Mouse (Mus musculus) kidney, postnatal 0 days (tissue): ENCODE data around the gene Pnliprp1. TPM values are rescaled to one million over a fixed set of nuclear protein-coding genes. Genes with fewer than 3 reads are reported as not detected.

Experiments used
- ATAC-seq: fragments of 200-750 bp; cut with Nextera tagmentation; replicated peaks from 2 replicates; pipeline ENCODE4 v1.8.0; 2017; ENCODE audit warnings: low read depth, moderate number of reproducible peaks, moderate TSS enrichment, moderate library complexity; ENCODE audit not compliant: low FRiP score
- DNase-seq: peaks from one replicate; pipeline ENCODE4 v3.0.0-alpha.2; 2016; ENCODE audit warnings: low spot score
- H3K27ac ChIP-seq: fragments of 300-500 bp; sonication (generic); 2 replicates; pipeline ENCODE4 v1.5.1; 2014; ENCODE audit warnings: mild to moderate bottlenecking
- H3K27me3 ChIP-seq: fragments of 300-500 bp; sonication (generic); 2 replicates; pipeline ENCODE4 v1.6.1; 2014; ENCODE audit warnings: low read length, mixed read lengths; ENCODE audit not compliant: insufficient read depth
- H3K36me3 ChIP-seq: fragments of 300-500 bp; sonication (generic); 2 replicates; pipeline ENCODE4 v1.6.1; 2014; ENCODE audit warnings: low read length, mixed read lengths; ENCODE audit not compliant: insufficient read depth
- H3K4me1 ChIP-seq: fragments of 300-500 bp; sonication (generic); replicated peaks from 2 replicates; pipeline ENCODE4 v1.6.1; 2014; ENCODE audit warnings: antibody characterized with exemption, low read length, mixed read lengths; ENCODE audit not compliant: insufficient read depth
- H3K4me2 ChIP-seq: fragments of 300-500 bp; sonication (generic); 2 replicates; pipeline ENCODE4 v1.6.1; 2014; ENCODE audit warnings: mild to moderate bottlenecking, low read length, moderate library complexity, mixed read lengths
- H3K4me3 ChIP-seq: fragments of 300-500 bp; sonication (generic); replicated peaks from 2 replicates; pipeline ENCODE4 v1.5.1; 2014; ENCODE audit warnings: low read depth, low read length
- H3K9ac ChIP-seq: fragments of 300-500 bp; sonication (generic); 2 replicates; pipeline ENCODE4 v1.6.1; 2014; ENCODE audit warnings: low read depth, low read length
- H3K9me3 ChIP-seq: fragments of 300-500 bp; sonication (generic); replicated peaks from 2 replicates; pipeline ENCODE4 v1.6.1; 2016; ENCODE audit warnings: low read length, inconsistent platforms, mixed read lengths
- CTCF ChIP-seq: IDR thresholded peaks from 2 replicates; pipeline ENCODE4 v1.5.1; 2016; ENCODE audit warnings: antibody characterized with exemption, low read depth, mild to moderate bottlenecking, moderate library complexity
- WGBS: fragments of 180-500 bp; shearing (Covaris S2); extraction: QIAGEN DNeasy Blood & Tissue Kit; methylation state at CpG from one replicate; pipeline ENCODE4 v1.1.7; 2014; 5-methylcytosine and 5-hydroxymethylcytosine counted together
- polyA plus RNA-seq: library from polyadenylated mRNA; unstranded; fragments of >200 nt; fragmentation: Nextera tagmentation; extraction: Ambion mirVana; gene quantifications from 2 replicates; pipeline ENCODE4 v1.2.1, GENCODE M21; 2015

Gene Pnliprp1
- polyA plus RNA-seq: not detected in 2 replicates

DNA sequence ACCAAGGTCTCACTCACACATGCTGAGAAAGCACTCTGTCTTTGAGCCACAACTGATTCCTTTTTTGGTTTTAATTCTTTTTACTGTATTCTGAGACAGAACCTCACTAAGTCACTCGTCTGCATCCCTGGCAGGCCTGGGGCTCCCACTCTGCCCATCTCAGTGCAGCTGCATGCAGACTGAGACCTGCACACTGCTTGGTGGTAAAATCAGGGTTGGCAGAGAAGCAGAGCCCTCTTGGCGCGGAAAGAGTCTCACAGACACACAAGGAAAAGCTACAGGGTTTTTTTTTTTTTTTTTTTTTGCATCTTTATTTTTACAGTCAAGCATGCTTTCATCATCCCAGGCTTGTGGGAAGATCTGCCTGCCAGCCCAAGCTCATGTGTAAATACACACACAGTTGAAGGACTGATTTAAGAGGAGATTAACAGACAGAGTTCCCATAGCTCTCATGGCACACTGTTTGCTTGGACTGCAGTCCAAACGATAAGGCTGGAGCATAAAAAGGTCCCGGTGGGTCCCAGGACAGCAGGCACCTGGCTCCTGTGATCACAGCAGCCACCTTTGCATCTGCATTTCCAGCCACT lies at the start of gene Pnliprp1:
Gene Pnliprp1, plus strand, starts transcription at position 443 of the 587 bp plus-strand sequence.
- no peak within 1 kb of the TSS for H3K4me2 ChIP-seq
- 48% methylated on average over 5 of the region's 5 CpGs for WGBS
- H3K27me3 ChIP-seq: no peaks in the 10 kb centered on the region
- H3K9ac ChIP-seq: no peak within 1 kb of the TSS
- no peaks in the 10 kb centered on the region for H3K9me3 ChIP-seq
- H3K4me3 ChIP-seq: no peak within 1 kb of the TSS
- no peak within 1 kb of the TSS for H3K27ac ChIP-seq
- DNase-seq (no peak), ATAC-seq (no peak)
- H3K36me3 ChIP-seq: no peaks in the 10 kb centered on the region
- H3K4me1 ChIP-seq: no peaks in the 10 kb centered on the region
- no peak for TF ChIP-seq CTCF

DNA sequence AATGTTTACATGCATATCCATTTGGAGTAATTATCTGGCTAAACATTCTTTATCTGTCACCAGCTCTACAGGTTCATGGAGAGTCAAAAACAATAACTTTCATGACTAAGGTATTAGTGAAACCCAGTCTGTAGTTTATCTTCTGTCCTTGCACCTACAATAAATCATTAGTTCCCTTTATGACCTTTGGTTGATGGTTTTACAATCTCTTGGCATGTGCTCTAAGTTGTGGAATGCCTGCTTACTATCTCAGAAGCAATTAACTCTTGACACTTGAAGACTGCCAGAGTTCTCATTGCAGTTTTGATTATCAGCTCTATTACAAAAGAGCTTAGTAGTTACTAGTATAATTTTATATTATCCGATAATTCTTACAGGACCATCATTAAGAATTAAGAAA lies 39.8 kb upstream of the Pnliprp1 start:
- DNase-seq (peak; percentile 44), ATAC-seq (no peak)
- no peak overlapping the region for H3K9ac ChIP-seq

GRCm38 (mm10) chr19:58695314-58695713 lies 33.4 kb upstream of the Pnliprp1 start:
- WGBS: 78% methylated on average over 3 of the region's 3 CpGs

More for the DNA sequence above, 39.8 kb upstream of the Pnliprp1 start:
- H3K27me3 ChIP-seq: no peaks in the 10 kb centered on the region
- no peak overlapping the region for H3K4me3 ChIP-seq
- no peak for TF ChIP-seq CTCF
- no peaks in the 10 kb centered on the region for H3K4me1 ChIP-seq
- 48% methylated on average over 1 of the region's 1 CpGs for WGBS
- H3K27ac ChIP-seq: no peak overlapping the region
- no peak overlapping the region for H3K4me2 ChIP-seq
- no peaks in the 10 kb centered on the region for H3K9me3 ChIP-seq
- H3K36me3 ChIP-seq: no peaks in the 10 kb centered on the region

GRCm38 (mm10) chr19:58696235-58696634 lies 32.5 kb upstream of the Pnliprp1 start:
- no peak overlapping the region for H3K4me2 ChIP-seq
- no peak for TF ChIP-seq CTCF
- ATAC-seq (no peak), DNase-seq (no peak)
- no peaks in the 10 kb centered on the region for H3K4me1 ChIP-seq
- no peaks in the 10 kb centered on the region for H3K36me3 ChIP-seq
- H3K27ac ChIP-seq: no peak overlapping the region
- no peak overlapping the region for H3K9ac ChIP-seq
- no peaks in the 10 kb centered on the region for H3K9me3 ChIP-seq
- no peaks in the 10 kb centered on the region for H3K27me3 ChIP-seq
- no peak overlapping the region for H3K4me3 ChIP-seq
- 67% methylated on average over 2 of the region's 2 CpGs for WGBS

More at GRCm38 (mm10) chr19:58695314-58695713, 33.4 kb upstream of the Pnliprp1 start:
- no peaks in the 10 kb centered on the region for H3K36me3 ChIP-seq
- H3K27ac ChIP-seq: no peak overlapping the region
- no peak overlapping the region for H3K9ac ChIP-seq
- ATAC-seq: no peak
- H3K4me2 ChIP-seq: no peak overlapping the region
- no peaks in the 10 kb centered on the region for H3K27me3 ChIP-seq
- no peak for DNase-seq
- TF ChIP-seq CTCF: no peak
- no peak overlapping the region for H3K4me3 ChIP-seq
- no peaks in the 10 kb centered on the region for H3K9me3 ChIP-seq
- no peaks in the 10 kb centered on the region for H3K4me1 ChIP-seq

- no peak for DNase-seq
- no peaks in the 10 kb centered on the region for H3K9me3 ChIP-seq
- H3K9ac ChIP-seq: no peak overlapping the region
- no peak overlapping the region for H3K4me3 ChIP-seq
- ATAC-seq: no peak
- TF ChIP-seq CTCF: no peak
- no peaks in the 10 kb centered on the region for H3K4me1 ChIP-seq
- WGBS: 81% methylated on average over 4 of the region's 4 CpGs
- H3K4me2 ChIP-seq: no peak overlapping the region
- no peak overlapping the region for H3K27ac ChIP-seq
- no peaks in the 10 kb centered on the region for H3K27me3 ChIP-seq
- no peaks in the 10 kb centered on the region for H3K36me3 ChIP-seq
These were observed 24.1 kb upstream of the Pnliprp1 start for GRCm38 (mm10) chr19:58704556-58704955.

GRCm38 (mm10) chr19:58708611-58709010 lies 20.1 kb upstream of the Pnliprp1 start:
- Histone ChIP-seq H3K4me2 (no peak overlapping the region), H3K27me3 (no peaks in the 10 kb centered on the region), H3K9me3 (no peaks in the 10 kb centered on the region), H3K36me3 (no peaks in the 10 kb centered on the region), H3K27ac (no peak overlapping the region), H3K4me3 (no peak overlapping the region), H3K4me1 (no peaks in the 10 kb centered on the region), H3K9ac (no peak overlapping the region)
- WGBS: 71% methylated on average over 3 of the region's 3 CpGs
- TF ChIP-seq CTCF: no peak
- DNase-seq (no peak), ATAC-seq (no peak)

GRCm38 (mm10) chr19:58717925-58718324 lies 10.8 kb upstream of the Pnliprp1 start:
- no peak overlapping the region for H3K4me3 ChIP-seq
- no peaks in the 10 kb centered on the region for H3K36me3 ChIP-seq
- no peak overlapping the region for H3K27ac ChIP-seq
- DNase-seq: no peak
- no peaks in the 10 kb centered on the region for H3K4me1 ChIP-seq
- 53% methylated on average over 4 of the region's 4 CpGs for WGBS
- H3K9me3 ChIP-seq: no peaks in the 10 kb centered on the region
- H3K4me2 ChIP-seq: no peak overlapping the region
- no peak for ATAC-seq
- TF ChIP-seq CTCF: no peak
- H3K9ac ChIP-seq: no peak overlapping the region
- no peaks in the 10 kb centered on the region for H3K27me3 ChIP-seq
